Mouse (Mus musculus) embryo, embryonic 11 days (tissue): ENCODE data around the gene Stmn3.
A peak's percentile ranks its signal among the peaks of the same experiment; 100 is the strongest.

Experiments used
- DNase-seq: peaks from one replicate; pipeline ENCODE4 v3.0.0-alpha.2; 2015

The Stmn3 gene

DNA sequence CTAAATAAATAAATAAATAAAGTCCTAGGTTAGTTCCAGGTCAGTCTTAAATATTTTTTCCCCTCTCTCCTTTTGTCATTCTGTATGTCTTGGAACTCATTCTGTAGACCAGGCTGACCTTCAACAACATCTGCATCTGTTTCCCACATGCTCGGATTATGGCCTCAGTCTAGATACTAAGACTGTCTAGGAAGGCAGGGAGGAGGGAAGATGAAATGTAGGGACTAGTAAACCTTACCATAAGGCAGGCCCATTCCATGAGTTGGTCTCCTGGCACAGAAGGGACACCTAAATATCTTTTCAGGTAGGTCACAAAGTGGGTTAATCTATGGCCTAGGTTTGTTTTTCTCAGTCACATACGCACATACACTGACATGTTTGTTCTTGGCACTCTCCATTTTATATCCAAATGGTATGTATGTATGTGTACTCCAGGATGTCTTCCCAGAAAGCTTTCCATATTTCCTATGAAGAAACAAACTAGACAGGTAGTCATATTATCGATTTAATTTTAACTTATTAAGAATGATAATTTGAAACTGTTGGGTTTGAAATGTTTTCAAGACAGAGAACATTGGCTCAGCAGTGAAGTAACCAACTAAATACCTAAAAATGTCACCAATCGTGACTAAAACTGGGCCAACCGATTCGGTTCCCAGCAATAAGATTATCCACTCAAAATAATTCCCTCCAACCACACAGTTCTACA, 27.5 kb downstream of the Stmn3 start:
- DNase-seq = peak; percentile 1

DNA sequence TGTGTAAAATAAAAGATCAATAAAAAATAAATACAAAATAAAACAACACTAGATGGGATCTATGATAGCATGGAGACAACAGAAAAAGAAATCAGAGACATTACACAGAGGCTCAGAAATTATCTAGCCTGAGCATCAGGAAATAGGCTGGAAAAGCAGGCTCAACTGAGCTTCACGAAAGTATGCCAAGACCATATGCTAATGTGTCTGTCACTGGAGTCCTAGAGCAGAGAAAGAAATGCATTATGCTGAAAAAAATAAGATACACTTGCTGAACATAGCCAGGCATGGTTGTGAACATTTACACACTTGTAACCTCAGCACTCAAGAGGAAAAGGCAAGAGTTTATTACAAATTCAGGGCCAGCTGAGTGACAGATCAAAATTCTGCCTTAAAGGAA, 34.3 kb downstream of the Stmn3 start:
- DNase-seq = no peak

DNA sequence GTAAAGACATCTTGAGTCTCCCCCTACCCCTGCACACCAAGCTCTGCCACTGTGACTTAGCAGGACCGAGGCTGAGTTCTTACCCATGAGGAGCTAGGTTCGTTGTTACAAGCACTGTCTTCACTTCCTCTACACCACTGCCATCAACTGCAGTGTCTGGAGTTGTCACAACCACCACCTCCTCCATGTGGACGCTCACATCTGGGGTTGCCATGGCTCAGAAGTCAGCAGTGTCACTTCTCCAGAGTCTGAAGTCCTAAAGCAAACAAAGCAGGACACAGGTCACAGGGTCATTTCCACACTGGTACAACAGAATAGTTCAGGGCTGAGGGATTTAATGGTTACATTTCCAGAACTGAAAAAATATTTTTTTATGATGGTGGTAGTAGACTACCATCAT, 36.4 kb downstream of the Stmn3 start:
- no peak for DNase-seq

DNA sequence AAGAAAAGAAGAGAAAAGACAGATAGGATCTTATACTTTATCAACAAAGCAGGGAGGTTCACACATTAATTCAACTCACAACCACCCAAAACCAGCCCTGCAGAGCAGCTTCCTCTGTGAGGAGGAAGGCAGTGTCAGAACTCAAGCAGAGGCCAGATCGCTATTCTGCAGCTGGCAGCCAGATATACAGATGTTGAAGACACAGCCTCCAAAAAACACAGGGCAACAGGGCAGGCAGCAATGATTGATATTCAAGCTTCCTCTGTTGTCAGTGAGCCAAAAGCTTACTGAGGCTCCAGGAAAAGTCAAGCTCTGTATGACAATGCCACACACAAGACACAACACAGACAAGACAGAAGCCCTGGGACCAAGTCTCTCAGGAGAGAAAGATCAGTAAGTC, 37.5 kb downstream of the Stmn3 start:
- DNase-seq = no peak

DNA sequence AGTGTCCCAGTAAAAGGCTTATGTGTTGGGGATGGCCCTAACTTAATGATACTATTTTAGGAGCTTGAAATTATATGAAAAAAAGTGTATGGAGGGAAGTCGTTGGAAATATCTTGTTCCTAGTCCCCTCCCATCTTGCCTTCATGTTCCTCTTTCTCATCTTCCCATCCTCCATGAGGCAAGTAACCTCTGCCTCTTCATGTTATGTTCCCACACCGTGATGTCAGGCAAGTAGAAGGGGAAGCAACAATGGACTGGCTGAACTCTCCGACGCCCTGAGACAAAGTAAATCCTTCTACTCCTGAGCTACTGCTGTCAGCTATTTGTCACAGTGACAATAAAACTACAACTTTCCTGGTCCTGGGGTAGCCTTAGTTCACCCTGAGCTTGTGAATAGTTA, 39.7 kb downstream of the Stmn3 start:
- DNase-seq = no peak

DNA sequence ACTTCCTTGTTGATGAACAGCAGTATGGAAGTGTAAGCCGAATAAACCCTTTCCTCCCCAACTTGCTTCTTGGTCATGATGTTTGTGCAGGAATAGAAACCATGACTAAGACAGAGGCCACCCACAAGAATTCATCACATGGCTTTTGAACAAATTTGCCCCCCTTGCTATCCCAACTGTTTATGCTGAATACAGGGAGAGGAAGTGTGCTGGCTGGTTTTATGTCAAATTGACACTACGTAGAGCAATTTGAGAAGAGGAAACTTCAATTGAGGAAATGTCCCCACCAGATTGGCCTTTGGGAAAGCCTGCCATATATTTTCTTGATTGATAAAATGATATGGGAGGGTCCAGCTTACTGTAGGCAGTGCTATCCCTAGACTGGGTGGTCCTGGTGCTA, 40.5 kb downstream of the Stmn3 start:
- no peak for DNase-seq

DNA sequence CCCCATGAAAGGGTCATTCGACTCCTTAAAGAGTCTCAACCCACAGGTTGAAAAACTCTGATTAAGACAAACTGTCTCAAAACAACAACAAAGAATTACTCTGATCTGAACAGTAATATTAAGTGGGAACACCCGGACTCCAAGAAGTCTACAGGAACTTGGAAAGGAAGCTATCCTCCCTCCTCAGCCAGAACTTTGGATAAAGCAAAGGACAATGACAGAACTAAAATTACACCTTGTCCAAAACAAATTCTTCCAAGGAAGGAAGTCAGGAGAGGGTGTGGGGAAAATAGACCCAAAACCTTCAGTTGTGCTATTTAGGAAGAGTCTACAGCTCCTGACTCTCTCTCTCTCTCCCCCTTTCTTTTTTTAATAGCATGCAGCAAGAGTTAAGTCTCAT, 42.2 kb downstream of the Stmn3 start:
- no peak for DNase-seq

DNA sequence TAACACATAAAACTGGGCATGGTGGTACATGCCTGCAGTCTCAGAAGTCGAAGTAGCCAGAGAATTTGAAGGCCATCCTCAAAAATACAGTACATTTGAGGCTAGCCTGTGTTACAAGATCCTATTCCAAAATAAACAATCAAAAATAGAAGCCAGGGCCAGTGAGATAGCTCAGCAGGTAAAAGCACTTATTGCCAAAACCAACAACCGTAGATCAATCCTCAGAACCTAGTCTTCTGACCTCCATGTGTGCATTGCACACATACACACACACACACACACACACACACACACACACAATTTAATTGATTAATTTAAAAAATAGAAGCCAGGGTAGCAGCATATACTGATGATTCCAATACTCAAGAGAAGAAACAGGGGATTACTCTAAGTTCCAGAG, 47.5 kb downstream of the Stmn3 start:
- no peak for DNase-seq
